Mouse (Mus musculus): ENCODE results near the gene H2al1k.

GRCm38 (mm10) chrX:9303455-9303854 is 47.0 kb upstream of the H2al1k start:
- TF ChIP-seq POLR2A (IDR thresholded peaks at IDR 0.05; ENCODE audit: control insufficient read depth in 1 of 2, insufficient read depth in 1 of 2, low read depth in 1 of 2, low read length in 2 of 2, poor library complexity in 1 of 2) (no peak), USF1 (IDR thresholded peaks at IDR 0.05; ENCODE audit: low read depth, low read length) (no peak), CTCF (IDR thresholded peaks at IDR 0.05 in 2 of 3, conservative IDR thresholded peaks at IDR 0.05 in 1 of 3; ENCODE audit: control insufficient read depth in 1 of 3, insufficient read depth in 1 of 3, low read depth in 2 of 3, low read length in 3 of 3, poor library complexity in 1 of 3, severe bottlenecking in 1 of 3) (no peak), CHD2 (IDR thresholded peaks at IDR 0.05; ENCODE audit: low read length) (no peak), MAX (IDR thresholded peaks at IDR 0.05; ENCODE audit: low read length) (no peak)
